Mouse (Mus musculus) macrophage (primary cell): ENCODE data around the gene 9230104L09Rik. TPM values are rescaled to one million over a fixed set of nuclear protein-coding genes. Genes with fewer than 3 reads are reported as not detected.

Experiments
- H3K27ac ChIP-seq: fragments of 350-480 bp; formaldehyde crosslinking; 2 replicates; pipeline ENCODE4 v1.9.0; 2021
- H3K36me3 ChIP-seq: fragments of 350-480 bp; formaldehyde crosslinking; 2 replicates; pipeline ENCODE4 v1.9.0; 2021; ENCODE audit errors: inconsistent target
- H3K4me3 ChIP-seq: fragments of 350-480 bp; formaldehyde crosslinking; 2 replicates; pipeline ENCODE4 v1.9.0; 2021; ENCODE audit errors: inconsistent target
- H3K79me2 ChIP-seq: fragments of 350-480 bp; formaldehyde crosslinking; 2 replicates; pipeline ENCODE4 v1.9.0; 2021; ENCODE audit errors: inconsistent target
- WGBS: methylation state at CpG from one replicate; pipeline ENCODE4 v1.1.7; 2026; ENCODE audit warnings: inconsistent platforms; ENCODE audit not compliant: missing documents; 5-methylcytosine and 5-hydroxymethylcytosine counted together
- polyA plus RNA-seq: library from polyadenylated mRNA; stranded (reverse); fragments of 250-400 nt; gene quantifications from 3 replicates; pipeline ENCODE4 v1.2.4, GENCODE M21; 2018; ENCODE audit warnings: inconsistent platforms
- total RNA-seq, 78 experiments: library from RNA; depleted of rRNA; stranded (reverse); fragments of 250-400 nt; gene quantifications; 1 replicate in 9 of 78; 2 replicates in 24 of 78; 3 replicates in 43 of 78; 4 replicates in 2 of 78; pipeline ENCODE4 v1.2.4; 2018; ENCODE audit warnings: inconsistent platforms in 56 of 78

9230104L09Rik gene
- not detected for total RNA-seq (2018; cell fraction: chromatin; rRNA removed)
- not detected for total RNA-seq (2018; cell fraction: cytosol; rRNA removed)
- total RNA-seq (2018; cell fraction: nucleus; rRNA removed), result not detected
- polyA plus RNA-seq, result not detected in 3 replicates

DNA sequence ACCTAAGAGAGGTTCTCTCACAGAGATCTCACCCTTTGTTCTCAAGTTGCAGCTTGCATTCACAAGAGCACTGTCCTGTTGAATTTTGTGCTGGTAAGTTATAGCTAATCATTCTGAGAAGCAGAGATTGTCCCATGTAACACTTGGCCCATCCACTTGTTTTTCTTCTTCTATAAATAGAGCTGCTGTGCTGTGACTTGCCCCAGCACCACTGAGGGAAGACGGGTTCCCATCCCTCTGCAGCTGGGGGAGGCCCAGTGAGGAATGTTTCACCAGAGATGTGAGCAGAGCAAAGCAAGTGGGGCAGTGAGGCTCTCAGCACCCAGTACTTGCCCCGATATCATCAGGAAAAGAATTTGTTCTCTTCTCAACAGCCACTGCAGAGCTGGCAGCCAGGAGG lies at the start of gene 9230104L09Rik:
9230104L09Rik (minus strand) TSS at position 73 of the 400 bp plus-strand sequence.
- Histone ChIP-seq H3K36me3 (no peaks in the 10 kb centered on the region), H3K27ac (no peak within 1 kb of the TSS), H3K4me3 (no peak within 1 kb of the TSS), H3K79me2 (no peaks in the 10 kb centered on the region)
- WGBS, result 94% methylated on average over 2 of the region's 2 CpGs

DNA sequence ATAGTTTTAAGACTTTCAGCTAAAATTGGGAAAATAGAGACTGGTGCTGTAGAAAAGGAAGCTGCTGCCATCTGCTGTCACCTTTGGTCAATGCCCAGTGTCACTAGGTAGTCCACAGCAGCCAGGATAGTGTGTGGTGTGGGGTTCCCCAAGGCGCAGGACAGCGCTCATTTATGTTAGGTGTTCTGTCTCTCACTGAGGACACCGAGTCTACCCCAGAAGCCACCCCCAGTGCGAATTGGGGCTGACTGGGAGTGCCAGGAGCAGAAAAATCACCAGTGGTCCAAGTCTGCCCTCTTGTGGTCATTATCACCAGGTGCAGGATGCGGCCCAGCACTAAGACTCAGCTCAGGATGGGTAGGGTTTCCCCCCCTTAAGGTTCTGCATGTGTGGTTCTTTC lies 37.4 kb upstream of the 9230104L09Rik start:
- H3K36me3 ChIP-seq, result no peaks in the 10 kb centered on the region
- no peak overlapping the region for H3K27ac ChIP-seq
- no peaks in the 10 kb centered on the region for H3K79me2 ChIP-seq
- H3K4me3 ChIP-seq, result no peak overlapping the region
- WGBS, result 13% methylated on average over 5 of the region's 5 CpGs

DNA sequence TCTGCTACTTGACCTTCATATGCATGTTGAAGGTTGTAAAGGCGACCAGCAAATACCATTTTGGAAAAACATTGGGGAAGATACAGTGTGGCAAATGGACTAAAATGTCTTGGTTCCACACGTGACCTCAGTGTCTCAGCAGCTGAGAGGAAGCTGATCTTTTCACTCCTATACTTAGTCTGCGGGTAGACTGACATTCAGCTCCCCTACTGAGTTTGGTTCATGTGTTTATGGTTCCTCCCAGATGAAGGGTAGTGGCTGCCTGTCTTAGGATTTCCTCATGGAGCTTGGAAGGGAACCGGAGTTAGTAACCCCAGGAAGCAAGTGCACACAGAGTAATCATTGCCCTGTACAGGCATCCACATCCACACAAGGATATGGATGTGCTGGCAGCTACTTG lies 35.5 kb upstream of the 9230104L09Rik start:
- H3K36me3 ChIP-seq, result no peaks in the 10 kb centered on the region
- H3K27ac ChIP-seq, result no peak overlapping the region

DNA sequence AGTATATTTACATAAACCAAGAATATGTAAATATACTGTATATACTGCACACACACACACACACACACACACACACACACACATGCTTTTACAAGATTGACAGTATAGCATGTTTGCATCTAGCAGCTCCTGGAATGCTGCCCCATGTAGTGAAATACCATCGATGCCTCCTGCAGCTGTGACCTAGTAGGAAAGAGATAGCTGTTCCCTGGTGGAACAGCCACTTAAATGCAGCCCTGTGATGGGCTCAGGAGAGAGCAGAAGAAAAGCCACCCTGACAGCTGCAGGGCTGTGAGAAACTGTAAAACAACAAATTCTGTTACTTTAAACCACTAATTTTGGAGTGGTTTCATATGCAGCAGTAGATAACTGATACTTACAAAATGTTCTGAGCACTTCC lies 31.4 kb upstream of the 9230104L09Rik start:
- Histone ChIP-seq H3K27ac (no peak overlapping the region), H3K36me3 (no peaks in the 10 kb centered on the region), H3K79me2 (no peaks in the 10 kb centered on the region), H3K4me3 (no peak overlapping the region)
- WGBS, result 100% methylated on average over 1 of the region's 1 CpGs

More for the DNA sequence above, 35.5 kb upstream of the 9230104L09Rik start:
- Histone ChIP-seq H3K4me3 (no peak overlapping the region), H3K79me2 (no peaks in the 10 kb centered on the region)
- WGBS, result 74% methylated on average over 4 of the region's 4 CpGs

DNA sequence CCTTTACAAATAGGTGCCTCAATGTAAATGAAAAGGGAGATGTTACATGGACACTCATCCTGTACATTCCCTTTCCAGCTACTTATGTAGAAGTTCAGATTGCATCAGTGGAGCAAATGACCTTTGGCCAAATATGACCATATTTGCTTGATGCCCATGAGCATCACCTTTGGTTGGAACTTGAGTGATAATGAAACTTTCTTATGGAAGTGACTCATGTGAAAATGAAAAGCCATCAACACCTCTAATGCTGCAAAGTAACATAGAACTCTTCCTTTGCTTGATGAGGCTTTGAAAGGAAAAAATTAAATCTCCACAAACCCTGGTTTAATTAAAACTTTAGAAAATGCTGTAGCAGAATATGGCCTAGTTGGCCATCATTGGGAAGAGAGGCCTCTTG lies 28.3 kb upstream of the 9230104L09Rik start:
- Histone ChIP-seq H3K4me3 (no peak overlapping the region), H3K36me3 (no peaks in the 10 kb centered on the region), H3K79me2 (no peaks in the 10 kb centered on the region), H3K27ac (no peak overlapping the region)

DNA sequence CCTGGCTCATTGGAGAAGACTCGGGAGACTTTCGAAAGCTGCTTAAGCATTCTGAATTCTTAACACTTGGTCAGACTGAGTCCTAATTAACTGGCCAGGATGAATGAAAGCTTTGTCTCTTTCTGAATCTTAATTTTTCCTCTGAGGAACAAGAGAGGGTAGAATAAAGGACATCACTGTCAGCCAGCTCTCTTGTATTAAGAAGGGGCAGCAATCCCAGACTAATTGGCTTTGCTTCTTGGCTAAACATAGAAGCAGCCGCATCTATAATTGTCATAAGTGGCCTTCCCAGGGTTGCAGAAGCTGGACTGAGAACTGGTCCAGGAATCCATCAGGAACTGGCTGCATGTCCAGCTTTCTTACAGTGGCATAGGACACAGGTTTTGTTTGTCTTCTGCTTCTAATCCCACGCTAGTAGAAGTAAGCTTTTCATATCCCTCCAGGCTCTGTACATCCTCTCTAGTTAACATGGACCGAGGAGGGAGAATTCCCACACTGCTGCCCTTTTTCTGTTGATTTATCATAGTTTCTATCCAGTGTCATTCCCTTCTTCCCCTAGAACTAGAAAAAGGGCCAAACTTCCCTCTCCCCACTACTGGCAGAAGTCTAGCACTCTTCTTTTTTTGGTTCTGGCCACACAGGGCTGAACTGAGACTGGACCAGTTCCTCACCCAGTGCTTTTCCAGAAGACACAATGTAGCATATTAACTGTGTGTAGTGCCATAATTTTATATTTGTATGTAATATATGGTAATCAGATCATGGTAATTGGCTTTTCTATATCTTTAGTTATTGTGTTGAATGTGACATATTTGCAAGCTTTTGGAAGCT lies 25.4 kb upstream of the 9230104L09Rik start:
- H3K4me3 ChIP-seq, result no peak overlapping the region
- H3K27ac ChIP-seq, result no peak overlapping the region
- WGBS, result 95% methylated on average over 5 of the region's 5 CpGs
- H3K36me3 ChIP-seq, result no peaks in the 10 kb centered on the region
- no peaks in the 10 kb centered on the region for H3K79me2 ChIP-seq

DNA sequence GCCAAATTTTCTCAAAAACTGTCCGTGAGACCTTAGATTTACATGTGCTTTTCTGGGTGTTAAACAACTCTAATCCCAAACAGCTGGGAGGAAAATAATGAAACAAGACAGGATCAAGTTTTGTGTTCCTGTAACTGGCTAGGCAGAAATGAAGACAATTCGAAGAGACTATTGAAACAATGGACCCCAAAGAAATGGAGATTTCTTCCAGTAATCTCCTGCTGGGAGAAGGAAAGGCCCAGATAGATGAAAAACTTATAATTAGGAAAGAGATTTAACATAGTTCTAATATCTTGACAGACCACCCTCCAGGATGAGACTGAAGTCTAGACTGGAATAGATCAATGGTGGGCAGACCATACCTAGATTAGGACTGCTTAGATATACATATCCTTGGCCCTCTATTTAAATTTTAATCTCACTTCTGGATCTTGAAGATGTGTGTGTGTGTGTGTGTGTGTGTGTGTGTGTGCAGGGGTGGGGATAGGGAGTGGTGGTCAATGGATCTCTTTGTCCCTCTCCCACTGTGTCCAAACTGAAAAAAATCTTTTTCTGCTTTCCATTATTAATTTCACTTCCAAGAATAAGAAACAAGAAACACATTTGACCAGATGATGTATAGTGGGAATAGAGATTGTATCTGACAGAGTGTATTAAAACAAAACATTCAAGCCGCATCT lies 24.6 kb upstream of the 9230104L09Rik start:
- Histone ChIP-seq H3K27ac (no peak overlapping the region), H3K4me3 (no peak overlapping the region), H3K36me3 (no peaks in the 10 kb centered on the region), H3K79me2 (no peaks in the 10 kb centered on the region)
- WGBS, result 85% methylated on average over 3 of the region's 3 CpGs

DNA sequence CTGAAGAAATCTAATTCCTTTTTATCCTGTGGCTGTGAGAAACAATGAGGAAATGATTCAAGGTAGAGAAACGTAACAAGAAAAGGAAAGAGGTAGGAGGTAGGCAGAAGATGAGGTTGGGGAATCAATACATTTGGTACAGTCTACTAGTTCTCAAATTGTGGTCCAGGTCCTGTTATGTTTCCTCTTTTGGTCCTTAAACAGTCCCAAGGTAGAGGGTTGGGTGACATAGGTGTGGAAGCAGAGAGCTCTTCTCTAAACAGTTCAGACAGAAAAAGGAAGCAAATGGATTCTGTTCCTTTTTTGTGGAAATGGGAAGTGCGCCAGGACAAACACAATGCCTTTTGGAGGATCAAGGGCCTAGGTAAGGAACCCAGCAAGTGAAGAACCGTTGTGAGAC lies 24.0 kb upstream of the 9230104L09Rik start:
- Histone ChIP-seq H3K36me3 (no peaks in the 10 kb centered on the region), H3K27ac (no peak overlapping the region), H3K79me2 (no peaks in the 10 kb centered on the region), H3K4me3 (no peak overlapping the region)
- 41% methylated on average over 3 of the region's 3 CpGs for WGBS

DNA sequence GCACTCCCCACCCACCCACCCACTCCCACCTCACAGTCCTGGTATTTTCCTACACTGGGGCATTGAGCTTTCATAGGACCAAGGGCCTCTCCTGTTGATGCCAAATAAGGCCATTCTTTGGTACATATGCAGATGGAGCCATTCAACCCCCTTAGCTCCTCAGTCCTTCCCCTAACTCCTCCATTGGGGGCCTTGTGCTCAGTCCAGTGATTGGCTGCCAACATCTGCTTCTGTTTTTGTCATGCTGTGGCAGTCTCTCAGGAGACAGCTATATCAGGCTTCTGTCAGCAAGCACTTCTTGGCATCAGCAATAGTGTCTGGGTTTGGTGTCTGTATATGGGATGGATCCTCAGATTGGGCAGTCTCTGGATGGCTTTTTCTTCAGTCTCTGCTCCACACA lies 19.9 kb upstream of the 9230104L09Rik start:
- H3K4me3 ChIP-seq, result no peak overlapping the region
- H3K36me3 ChIP-seq, result no peaks in the 10 kb centered on the region

DNA sequence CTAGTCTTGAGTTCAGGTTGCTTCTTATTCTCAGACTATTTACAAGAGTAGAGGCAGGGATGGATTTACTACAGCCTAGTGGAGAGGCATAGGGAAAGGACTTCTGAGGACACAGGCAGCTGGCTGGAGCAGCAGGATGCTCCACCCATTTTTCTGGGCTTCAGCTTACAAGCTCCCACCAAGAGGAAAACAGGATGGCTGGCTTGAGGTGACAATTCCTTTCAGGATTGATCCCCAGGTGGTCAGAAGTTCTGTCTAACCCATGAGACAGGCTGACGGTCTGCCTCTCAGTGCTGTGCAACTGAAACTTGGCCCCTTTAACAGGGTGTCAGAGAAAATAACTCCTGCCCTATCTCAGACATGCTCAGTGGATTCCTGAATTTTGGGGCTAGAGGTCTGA lies 14.4 kb upstream of the 9230104L09Rik start:
- Histone ChIP-seq H3K4me3 (no peak overlapping the region), H3K27ac (no peak overlapping the region), H3K36me3 (no peaks in the 10 kb centered on the region), H3K79me2 (peaks cover 9% of the 10 kb centered on the region)
- 92% methylated on average over 1 of the region's 1 CpGs for WGBS

More for the DNA sequence above, 19.9 kb upstream of the 9230104L09Rik start:
- Histone ChIP-seq H3K79me2 (no peaks in the 10 kb centered on the region), H3K27ac (no peak overlapping the region)

DNA sequence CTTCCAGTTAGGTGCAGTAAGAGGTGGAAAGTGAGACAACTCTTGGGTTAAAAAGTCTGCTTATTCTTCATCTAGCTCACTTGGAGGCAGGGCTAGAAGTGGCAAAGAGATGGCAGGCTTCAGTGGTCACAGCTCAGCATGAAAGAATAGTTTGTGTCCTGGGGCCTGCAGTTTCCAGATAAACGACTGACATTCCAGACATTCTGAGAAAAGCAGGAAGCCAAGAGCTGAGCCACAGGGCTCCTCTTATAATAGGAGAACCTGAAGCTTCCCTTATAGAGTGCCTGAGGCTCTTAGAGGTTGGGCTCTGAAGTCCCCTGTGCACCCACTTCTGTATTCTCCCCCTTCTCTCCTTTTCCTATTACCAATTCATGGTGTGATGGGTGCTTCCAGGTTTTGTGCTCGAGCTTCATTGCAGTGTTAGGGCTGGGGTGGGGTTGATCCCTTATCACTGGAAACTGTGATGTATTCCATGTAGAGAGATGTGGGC lies 13.8 kb upstream of the 9230104L09Rik start:
- WGBS, result 45% methylated on average over 2 of the region's 2 CpGs
- H3K79me2 ChIP-seq, result peaks cover 15% of the 10 kb centered on the region
- no peak overlapping the region for H3K4me3 ChIP-seq
- H3K36me3 ChIP-seq, result no peaks in the 10 kb centered on the region
- no peak overlapping the region for H3K27ac ChIP-seq

DNA sequence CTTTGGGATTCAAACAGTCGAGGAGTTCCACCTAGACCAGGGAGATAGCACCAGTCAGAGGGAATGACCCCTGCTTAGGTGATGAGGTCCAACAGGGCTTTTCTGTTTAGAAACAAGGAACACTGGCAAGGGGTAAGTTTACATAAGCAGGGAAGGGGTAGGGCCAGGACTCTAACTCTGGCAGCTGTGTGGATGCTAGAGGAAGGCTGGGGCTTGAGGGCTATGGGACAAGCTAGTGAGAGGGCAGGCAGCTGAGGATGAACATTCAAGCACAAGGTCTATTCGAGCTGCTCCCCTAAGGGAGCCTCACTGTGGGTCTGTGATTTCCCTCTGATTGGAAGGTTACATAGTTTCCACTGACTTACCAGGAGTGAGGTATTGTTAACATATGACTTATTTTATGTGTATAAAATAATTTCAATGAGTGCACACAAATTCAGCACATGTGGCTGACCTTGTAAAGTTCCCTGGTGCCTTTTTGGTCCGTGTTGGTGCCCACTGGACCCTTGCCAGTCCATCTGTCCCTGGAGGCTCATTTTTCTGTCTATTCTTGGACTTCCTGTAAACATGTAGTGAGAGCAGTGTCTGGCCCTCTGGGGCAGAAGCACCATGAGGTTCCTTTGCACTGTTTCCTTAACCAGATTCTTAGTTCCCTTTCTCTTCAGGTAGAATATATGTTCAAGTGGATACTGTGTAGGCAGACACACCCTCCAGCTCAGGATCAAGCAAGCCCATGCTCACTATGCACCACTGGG lies 12.4 kb upstream of the 9230104L09Rik start:
- peak overlapping the region; percentile 83 for H3K27ac ChIP-seq
- WGBS, result 29% methylated on average over 3 of the region's 3 CpGs
- no peak overlapping the region for H3K4me3 ChIP-seq
- H3K79me2 ChIP-seq, result peaks cover 29% of the 10 kb centered on the region
- H3K36me3 ChIP-seq, result peaks cover 5% of the 10 kb centered on the region; the same call in 1 of the 2 replicates

DNA sequence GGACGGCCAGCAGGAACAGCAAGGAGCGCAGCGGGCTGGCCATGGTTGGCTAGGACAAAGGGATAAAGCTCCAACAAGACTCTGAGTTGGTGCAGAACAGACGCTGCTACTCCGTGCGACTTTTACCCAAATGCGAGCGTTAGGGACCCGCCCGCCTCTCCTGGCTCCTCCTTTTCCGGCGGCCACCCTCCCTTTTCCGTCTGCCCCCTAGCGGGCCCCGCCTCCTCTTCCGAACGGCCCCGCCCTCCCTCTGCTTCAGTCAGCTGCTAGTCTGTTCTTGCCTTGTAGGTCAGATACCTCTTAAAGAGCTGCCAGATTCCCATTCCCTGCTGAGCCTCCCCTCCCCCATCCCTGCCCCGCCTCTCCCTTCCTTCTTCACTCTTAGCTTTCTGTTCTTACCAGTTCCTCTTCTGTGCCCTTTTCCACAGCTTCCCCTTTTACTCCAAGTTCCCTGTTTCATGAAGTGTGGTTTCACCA lies 10.5 kb upstream of the 9230104L09Rik start, which contains the start of gene Cst3:
Cst3 (minus strand) TSS at position 358 of the 477 bp plus-strand sequence.
- peak within 1 kb of the TSS; percentile 98 for H3K4me3 ChIP-seq
- peaks cover 11% of the 10 kb centered on the region; the same call in 1 of the 2 replicates for H3K36me3 ChIP-seq
- H3K79me2 ChIP-seq, result peaks cover 34% of the 10 kb centered on the region
- peak within 1 kb of the TSS; percentile 98 for H3K27ac ChIP-seq
- WGBS, result under 1% methylated on average over 18 of the region's 19 CpGs

DNA sequence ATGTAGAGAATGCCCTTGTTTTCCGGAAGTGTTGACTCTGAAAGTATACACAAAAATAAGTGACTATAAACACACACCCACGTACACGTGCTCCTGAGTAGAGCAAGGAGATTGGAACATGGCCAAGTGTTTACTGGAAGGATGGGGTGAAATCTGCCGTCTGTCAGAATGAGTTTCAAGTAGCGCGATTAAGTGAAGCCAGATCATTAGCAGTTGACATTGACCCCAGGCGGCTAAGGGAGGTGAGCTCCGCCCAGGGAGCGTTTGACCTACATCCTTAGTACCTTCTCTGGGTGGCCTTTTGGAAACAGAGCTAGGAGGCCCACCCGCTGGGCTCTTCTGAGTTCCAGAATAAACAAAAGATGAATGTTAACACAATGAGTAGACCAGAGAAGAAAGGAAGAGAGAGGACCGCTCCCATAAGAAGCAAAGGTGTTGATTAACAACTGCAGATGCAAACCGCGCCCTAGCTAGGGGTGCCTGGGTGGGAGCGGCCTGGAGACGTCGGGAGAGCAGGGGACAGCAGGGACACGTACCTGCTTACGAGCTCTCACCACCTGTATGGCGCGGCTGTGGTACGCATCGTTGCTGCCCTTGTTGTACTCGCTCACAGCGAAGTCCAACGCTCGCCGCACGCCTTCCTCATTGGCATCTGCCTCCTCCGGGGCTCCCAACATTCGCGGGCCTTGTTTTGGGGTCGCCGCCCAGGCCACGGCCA lies 9.9 kb upstream of the 9230104L09Rik start:
- peak overlapping the region; percentile 98 for H3K4me3 ChIP-seq
- peaks cover 11% of the 10 kb centered on the region; the same call in 1 of the 2 replicates for H3K36me3 ChIP-seq
- peak overlapping the region; percentile 98 for H3K27ac ChIP-seq
- 1% methylated on average over 34 of the region's 34 CpGs for WGBS
- H3K79me2 ChIP-seq, result peaks cover 34% of the 10 kb centered on the region
